Mouse (Mus musculus) heart, postnatal 14 days (tissue): ENCODE results near the gene Usf1. TPM values are rescaled to one million over a fixed set of nuclear protein-coding genes. Genes with fewer than 3 reads are reported as not detected.

Experiments
- DNase-seq, 2 experiments: peaks; one replicate each; pipeline ENCODE4 v3.0.0; 2021 to 2022
- intact Hi-C: fragments of 180-260 bp; cut with DNase I; formaldehyde crosslinking; loops from one replicate; pipeline ENCODE4 v1.15.1; 2025
- total RNA-seq, 2 experiments: library from RNA; stranded (reverse); gene quantifications; 2 replicates each; pipeline ENCODE4 v1.2.3; 2021

The Usf1 gene
- total RNA-seq, 2 experiments from 2014 or later = 42.3 to 46.1 TPM

DNA sequence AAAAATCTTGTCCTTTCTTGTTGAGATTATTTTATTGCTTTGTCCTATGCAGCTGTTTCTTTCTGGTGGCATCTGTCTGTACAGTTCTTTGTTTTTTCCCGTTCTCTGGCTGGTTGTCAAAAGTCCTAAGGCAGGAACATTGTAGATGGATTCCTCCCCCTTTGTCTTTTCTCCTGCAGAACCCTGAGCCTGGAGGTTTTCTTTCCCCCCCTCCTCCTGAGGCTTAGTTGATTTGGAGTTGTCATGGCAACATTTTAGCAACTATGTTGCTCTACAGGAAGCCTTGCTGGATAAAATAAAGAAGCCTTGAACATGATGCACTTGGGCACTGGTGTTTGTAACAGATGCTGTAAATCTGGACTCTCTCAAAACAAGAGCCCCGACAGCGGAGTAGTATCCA, 1.3 kb downstream of the Usf1 start:
- peak in 1 of 2 experiments; percentile 24 for DNase-seq
- intact Hi-C loops = loop anchor here (5.0 kb wide), 1 partner anchor 40 kb away; no protein-coding TSS in a partner anchor

DNA sequence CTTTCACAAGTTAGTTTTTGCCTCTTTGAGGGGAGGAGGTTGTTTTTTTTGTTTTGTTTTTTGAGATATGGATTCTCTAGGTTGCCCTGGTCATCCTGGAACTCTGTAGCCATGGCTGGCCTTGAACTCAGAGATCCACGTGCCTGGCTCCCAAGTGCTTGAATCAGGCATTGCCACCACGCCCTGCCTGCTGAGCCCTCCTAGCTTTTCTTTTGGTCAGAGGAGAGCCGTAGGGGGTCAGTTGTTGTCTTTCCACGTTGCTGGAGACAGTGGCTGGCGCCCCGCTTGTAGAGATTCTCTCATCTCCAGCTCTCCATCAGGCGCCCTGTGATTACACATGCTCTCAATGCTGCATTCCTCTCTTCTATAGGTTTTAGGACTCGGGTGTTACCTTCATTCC, 2.5 kb downstream of the Usf1 start:
- no peak for DNase-seq
- intact Hi-C loops = loop anchor here (1.0 to 5.0 kb wide), 3 partner anchors 24 to 58 kb away; partner anchors contain the start of gene F11r

- no peak for DNase-seq
- intact Hi-C loops = no loop called here
Observed at GRCm38 (mm10) chr1:171418660-171419059, 7.5 kb downstream of the Usf1 start, which contains the start of gene Tstd1. TSS of gene Tstd1 (plus strand) at chr1:171418872.

- intact Hi-C loops = no loop called here
Observed at GRCm38 (mm10) chr1:171419291-171419882, 8.3 kb downstream of the Usf1 start.

DNA sequence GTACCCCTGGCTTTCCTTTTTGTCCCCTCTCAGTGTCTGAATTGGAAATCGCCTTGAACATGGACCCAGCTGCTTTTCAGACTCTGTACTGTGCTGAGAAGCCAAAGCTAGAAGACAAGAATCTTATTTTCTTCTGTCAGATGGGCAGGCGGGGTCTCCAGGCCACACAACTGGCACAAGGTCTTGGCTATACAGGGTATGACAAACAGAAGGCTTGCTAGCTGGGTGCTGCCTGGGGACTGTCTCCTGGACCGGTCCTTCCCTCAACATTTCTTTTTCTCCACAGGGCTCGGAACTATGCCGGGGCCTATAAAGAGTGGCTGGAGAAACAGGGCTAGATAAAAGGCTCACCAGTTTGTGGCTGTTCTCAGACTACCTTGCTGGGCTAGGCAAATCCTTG, 8.8 kb downstream of the Usf1 start:
- intact Hi-C loops = no loop called here
- no peak for DNase-seq

More at GRCm38 (mm10) chr1:171419291-171419882, 8.3 kb downstream of the Usf1 start:
- no peak for DNase-seq

- intact Hi-C loops = no loop called here
- no peak for DNase-seq
Observed at GRCm38 (mm10) chr1:171422504-171423095, 11.5 kb downstream of the Usf1 start.

GRCm38 (mm10) chr1:171424638-171425037, 13.5 kb downstream of the Usf1 start:
- DNase-seq = no peak
- intact Hi-C loops = no loop called here

DNA sequence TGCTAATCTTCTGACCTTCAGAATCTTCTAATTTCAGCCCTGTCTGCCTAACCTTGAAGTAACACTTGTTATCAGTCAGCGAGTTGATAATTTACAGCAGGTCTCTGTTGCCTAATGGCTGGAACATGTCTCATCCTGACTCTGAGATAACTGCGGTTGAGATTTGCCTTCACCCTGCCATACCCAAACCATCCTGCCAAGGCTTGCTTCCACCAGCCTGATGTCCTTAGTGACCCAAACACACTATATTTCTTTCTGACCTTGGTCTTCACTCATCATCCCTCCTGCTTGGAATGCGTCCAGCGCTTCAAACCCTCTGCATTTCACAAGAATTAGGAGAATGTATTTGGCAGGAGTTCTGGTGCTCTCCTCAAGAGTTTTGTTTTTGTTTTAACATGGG, 14.0 kb downstream of the Usf1 start:
- intact Hi-C loops = no loop called here
- DNase-seq = peak in 1 of 2 experiments; percentile 32

- intact Hi-C loops = no loop called here
- no peak for DNase-seq
Observed at GRCm38 (mm10) chr1:171432158-171432557, 21.0 kb downstream of the Usf1 start.

- intact Hi-C loops = no loop called here
- no peak for DNase-seq
Observed at GRCm38 (mm10) chr1:171435288-171435814, 24.2 kb downstream of the Usf1 start.

GRCm38 (mm10) chr1:171435974-171436373, 24.9 kb downstream of the Usf1 start:
- intact Hi-C loops = loop anchor here (2.0 kb wide), 2 partner anchors 19 to 35 kb away; no protein-coding TSS in a partner anchor
- no peak for DNase-seq

DNA sequence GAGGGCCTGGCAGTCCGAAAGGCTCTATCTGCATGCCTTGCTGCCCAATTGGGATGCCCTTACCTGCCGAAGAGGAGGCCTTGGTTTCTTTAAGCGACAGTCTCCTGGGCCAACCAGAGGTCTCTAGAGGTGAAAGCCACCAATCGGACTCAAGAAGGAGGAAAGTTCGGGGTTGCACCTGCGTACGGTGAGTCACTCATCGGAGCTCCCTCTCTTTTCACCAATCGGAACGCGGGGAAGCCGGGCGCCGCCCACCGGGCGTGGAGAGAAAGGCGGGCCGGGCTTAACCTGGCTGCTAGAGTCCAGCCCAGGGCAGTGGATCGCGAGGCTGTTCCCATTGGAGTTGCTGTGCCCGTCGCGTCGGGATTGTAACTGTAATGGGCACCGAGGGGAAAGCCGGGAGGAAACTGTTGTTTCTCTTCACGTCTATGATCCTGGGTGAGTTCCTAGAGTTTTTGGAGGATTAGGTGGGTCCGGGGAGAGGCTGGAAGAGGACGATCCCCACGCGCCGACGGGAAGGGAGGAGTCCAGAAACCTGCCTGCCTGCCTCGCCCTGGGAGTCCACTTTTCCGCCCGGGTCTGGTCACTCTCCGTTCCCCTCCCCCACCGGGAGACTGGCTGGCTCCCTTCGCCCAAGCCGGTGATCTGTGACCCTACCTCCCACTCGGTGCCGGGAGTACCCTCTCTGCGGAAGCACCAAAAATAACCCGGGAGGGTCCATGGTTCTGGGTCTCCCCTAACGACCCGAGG, 26.3 kb downstream of the Usf1 start, which contains the start of gene F11r:
Gene F11r (plus strand): TSS at position 272 of the 750 bp plus-strand sequence.
- intact Hi-C loops = loop anchor here (1.0 to 2.0 kb wide), 4 partner anchors 17 to 65 kb away; partner anchors contain the start of gene Alyref2
- peak; percentile 82 to 87 for DNase-seq

DNA sequence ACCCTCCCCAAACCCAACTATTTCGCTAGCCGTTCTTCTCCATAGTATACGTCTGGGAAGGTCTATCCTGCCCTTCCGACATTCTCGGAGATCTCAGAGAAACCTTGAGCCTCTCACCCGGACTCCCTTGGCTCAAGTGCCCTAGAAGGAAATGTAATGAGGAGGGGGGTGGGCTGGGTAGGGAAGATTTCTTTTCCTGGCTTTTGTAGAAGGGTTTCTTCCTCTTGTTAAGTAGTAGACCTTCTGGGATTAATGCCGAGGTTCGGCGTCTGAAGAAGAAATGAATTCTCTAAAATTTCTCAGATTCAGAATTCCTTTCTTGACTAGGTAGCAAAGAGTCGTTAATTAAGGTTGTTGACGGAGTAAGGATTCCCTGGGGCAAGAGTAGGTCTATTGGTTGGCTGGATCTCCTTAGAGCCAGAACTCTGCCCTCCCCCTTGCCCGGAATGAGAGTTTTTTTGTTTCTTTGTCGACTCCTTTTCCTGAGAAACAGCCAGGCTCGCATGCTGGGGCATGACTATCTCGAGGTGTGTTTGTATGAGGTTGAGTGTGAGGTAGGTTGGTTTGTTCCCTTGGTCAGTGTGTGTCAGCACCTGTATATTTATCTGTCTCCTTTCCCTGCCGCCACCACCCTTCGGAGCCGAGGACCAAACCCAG, 27.0 kb downstream of the Usf1 start:
- DNase-seq = no peak
- intact Hi-C loops = loop anchor here (2.0 kb wide), 1 partner anchor 65 kb away; the partner anchor contains the start of gene Alyref2

GRCm38 (mm10) chr1:171439072-171439471, 28.0 kb downstream of the Usf1 start:
- DNase-seq = no peak
- intact Hi-C loops = loop anchor here (2.0 kb wide), 1 partner anchor 64 kb away; the partner anchor contains the start of gene Alyref2

DNA sequence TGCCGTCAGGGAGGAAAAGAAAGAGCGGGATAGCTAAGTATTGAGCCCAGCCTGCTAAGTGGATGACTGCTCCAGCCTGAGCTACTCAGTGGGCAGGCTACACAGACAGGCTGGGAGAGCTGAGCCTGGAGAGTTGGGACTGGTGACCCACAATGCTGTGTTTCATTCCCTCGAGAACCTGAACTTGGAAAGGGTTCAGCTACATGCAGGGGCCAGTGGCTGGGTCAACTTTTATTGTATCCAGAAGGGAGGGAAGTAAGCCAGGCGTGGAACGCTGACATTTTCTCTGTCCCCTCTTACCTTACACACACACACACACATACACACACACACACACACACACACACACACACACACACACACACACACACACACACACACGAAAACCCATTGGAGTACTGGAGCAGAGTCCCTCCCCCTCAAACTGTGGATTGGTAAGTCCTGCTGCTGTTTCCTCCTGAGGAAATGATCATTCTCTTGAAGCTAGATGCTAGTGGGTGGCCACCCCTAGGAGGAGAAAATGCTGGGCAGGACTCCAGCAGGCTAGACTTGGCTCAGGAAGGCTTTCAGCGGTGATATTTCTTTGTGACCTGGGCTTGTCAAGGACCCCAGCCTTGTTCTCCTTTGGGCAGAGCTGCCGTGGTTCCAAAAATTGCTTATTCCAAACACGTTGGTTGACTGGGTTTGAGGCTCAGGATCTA, 29.1 kb downstream of the Usf1 start:
- DNase-seq = peak; percentile 76 to 80
- intact Hi-C loops = no loop called here

DNA sequence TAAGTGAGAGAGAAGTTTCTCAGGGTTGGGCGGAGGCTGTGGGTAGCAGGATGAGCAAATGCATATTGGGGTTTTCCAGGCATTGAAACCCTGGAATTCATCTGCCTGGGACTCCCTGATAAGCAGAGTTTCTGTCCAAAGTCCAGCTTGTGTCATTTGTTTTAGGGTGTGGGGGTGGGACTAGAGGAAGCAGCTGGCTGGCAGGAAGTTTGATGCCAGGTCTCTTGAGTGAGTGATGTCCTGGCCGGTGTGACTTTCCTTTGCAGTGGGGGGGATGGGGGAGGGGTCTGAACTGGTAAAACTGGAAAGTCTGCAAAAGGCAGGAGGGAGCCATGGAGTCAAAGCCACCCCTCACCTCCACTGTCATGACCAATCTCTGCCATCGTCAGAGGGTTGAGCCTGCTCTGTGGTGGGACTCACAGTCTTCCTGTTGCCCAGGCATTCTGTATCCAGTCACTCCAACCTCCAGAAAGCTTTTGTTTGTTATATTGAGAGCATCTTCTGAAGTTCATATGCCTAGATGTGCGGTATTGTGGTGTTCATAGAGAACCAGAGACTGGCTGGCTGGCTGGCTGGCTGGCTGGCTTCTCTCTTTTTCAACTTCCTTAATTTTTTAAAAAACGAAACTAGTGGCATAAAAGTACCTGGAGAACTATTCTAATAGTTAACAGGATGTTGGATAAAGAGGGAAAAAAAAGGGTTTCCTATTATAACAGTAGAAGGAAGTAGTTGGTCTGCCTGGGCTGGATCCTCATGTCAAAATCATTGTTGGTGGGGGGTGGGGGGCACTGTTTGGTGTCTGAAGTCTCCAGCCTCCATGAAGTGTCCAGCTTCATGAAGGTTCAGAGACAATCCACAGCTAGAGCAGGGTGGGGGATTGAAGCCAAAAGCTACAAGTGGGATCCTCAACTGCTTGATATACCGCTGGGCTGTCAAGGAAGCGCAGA, 30.6 kb downstream of the Usf1 start:
- intact Hi-C loops = no loop called here
- no peak for DNase-seq

GRCm38 (mm10) chr1:171442413-171442760, 31.3 kb downstream of the Usf1 start:
- DNase-seq = no peak
- intact Hi-C loops = no loop called here

DNA sequence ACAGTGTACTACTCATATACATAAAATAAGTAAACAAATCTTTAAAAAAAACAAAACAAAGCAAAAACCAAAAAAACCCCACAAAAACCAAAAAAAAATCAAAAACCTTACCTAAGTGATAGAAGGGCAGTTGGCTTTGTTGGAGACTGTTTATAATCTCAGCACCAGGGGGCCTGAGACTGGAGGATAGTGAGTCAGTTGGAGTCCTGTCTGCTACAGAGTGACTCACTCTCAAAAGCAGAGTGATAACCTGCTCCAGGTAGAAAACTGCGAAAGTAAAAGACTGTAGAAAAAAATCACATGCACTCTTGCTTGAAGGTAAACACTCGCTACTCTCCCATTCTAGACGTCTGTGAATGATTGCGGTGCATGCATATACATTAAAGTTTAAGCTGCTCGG, 33.9 kb downstream of the Usf1 start:
- intact Hi-C loops = no loop called here
- DNase-seq = no peak

GRCm38 (mm10) chr1:171446854-171447253, 35.7 kb downstream of the Usf1 start:
- DNase-seq = no peak
- intact Hi-C loops = no loop called here
